Mouse (Mus musculus) heart, embryonic 12.5 days (tissue): ENCODE measurements around the gene Myb. TPM values are rescaled to one million over a fixed set of nuclear protein-coding genes. Genes with fewer than 3 reads are reported as not detected.
"Not testable (repeated sequence)": the region's sequence is repeated elsewhere in the genome, so short reads cannot be mapped to it uniquely, and the experiment has no call there.

Source experiments
- ATAC-seq: fragments of 200-750 bp; cut with Nextera tagmentation; 2 replicates; pipeline ENCODE4 v1.8.0; 2017; ENCODE audit warnings: moderate TSS enrichment, moderate library complexity; ENCODE audit not compliant: insufficient number of reproducible peaks, low FRiP score
- H3K27ac ChIP-seq: fragments of 300-500 bp; sonication (generic); 2 replicates; pipeline ENCODE4 v1.5.1; 2016; ENCODE audit warnings: mild to moderate bottlenecking, moderate library complexity; ENCODE audit not compliant: poor library complexity, severe bottlenecking
- H3K27me3 ChIP-seq: fragments of 300-500 bp; sonication (generic); replicated peaks from 2 replicates; pipeline ENCODE4 v1.6.1; 2016; ENCODE audit warnings: mild to moderate bottlenecking, moderate library complexity
- H3K36me3 ChIP-seq: fragments of 300-500 bp; sonication (generic); 2 replicates; pipeline ENCODE4 v1.6.1; 2016; ENCODE audit warnings: mild to moderate bottlenecking, moderate library complexity
- H3K4me1 ChIP-seq: fragments of 300-500 bp; sonication (generic); replicated peaks from 2 replicates; pipeline ENCODE4 v1.6.1; 2016; ENCODE audit warnings: mild to moderate bottlenecking
- H3K4me2 ChIP-seq: fragments of 300-500 bp; sonication (generic); 2 replicates; pipeline ENCODE4 v1.6.1; 2016; ENCODE audit warnings: mild to moderate bottlenecking, moderate library complexity
- H3K4me3 ChIP-seq: fragments of 300-500 bp; sonication (generic); 2 replicates; pipeline ENCODE4 v1.5.1; 2016; ENCODE audit warnings: mild to moderate bottlenecking
- H3K9ac ChIP-seq: fragments of 300-500 bp; sonication (generic); 2 replicates; pipeline ENCODE4 v1.6.1; 2016; ENCODE audit warnings: mild to moderate bottlenecking, moderate library complexity
- H3K9me3 ChIP-seq: fragments of 300-500 bp; sonication (generic); replicated peaks from 2 replicates; pipeline ENCODE4 v1.6.1; 2016; ENCODE audit warnings: mild to moderate bottlenecking, moderate library complexity
- WGBS: fragments of 180-500 bp; shearing (Covaris S2); methylation state at CpG from one replicate; pipeline ENCODE4 v1.1.7; 2016; 5-methylcytosine and 5-hydroxymethylcytosine counted together
- polyA plus RNA-seq: library from polyadenylated mRNA; unstranded; fragments of >200 nt; fragmentation: Nextera tagmentation; extraction: Ambion mirVana; gene quantifications from 2 replicates; pipeline ENCODE4 v1.2.1, GENCODE M21; 2016

Myb gene
- polyA plus RNA-seq, 1 experiment from 2014 or later: 1.8 TPM

DNA sequence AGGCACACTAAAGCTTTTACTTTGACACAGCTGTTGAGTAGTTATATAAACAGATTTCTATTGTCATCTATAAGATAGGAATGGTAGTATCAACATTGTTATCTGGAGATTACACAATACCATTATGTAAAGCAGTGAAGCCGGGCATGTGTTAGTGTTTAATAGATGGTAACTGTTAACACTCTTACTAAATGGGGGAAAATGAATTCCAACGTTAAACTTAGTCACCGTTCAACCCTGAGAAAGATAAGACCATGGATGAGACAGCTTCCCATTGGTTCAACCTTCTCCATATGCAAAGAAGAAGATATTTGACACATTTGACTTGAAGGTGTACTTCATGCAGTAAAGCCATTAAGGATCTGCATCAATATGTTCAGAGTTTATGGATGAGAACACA, 5.9 kb downstream of the Myb start:
- Histone ChIP-seq H3K27ac (no peak overlapping the region), H3K9ac (no peak overlapping the region), H3K4me3 (no peak overlapping the region), H3K36me3 (no peaks in the 10 kb centered on the region), H3K27me3 (peaks cover 21% of the 10 kb centered on the region), H3K9me3 (no peaks in the 10 kb centered on the region), H3K4me1 (peaks cover 13% of the 10 kb centered on the region), H3K4me2 (no peak overlapping the region)
- ATAC-seq: no peak
- 55% methylated on average over 3 of the region's 3 CpGs for WGBS

GRCm38 (mm10) chr10:21153433-21153832, 7.4 kb downstream of the Myb start:
- Histone ChIP-seq H3K9me3 (no peaks in the 10 kb centered on the region), H3K27me3 (peaks cover 18% of the 10 kb centered on the region; the same call in 1 of the 2 replicates), H3K9ac (no peak overlapping the region), H3K4me2 (no peak overlapping the region), H3K4me3 (no peak overlapping the region), H3K36me3 (no peaks in the 10 kb centered on the region), H3K4me1 (peaks cover 4% of the 10 kb centered on the region; the same call in 1 of the 2 replicates), H3K27ac (no peak overlapping the region)
- ATAC-seq: no peak
- 73% methylated on average over 4 of the region's 4 CpGs for WGBS

- H3K27me3 ChIP-seq: peaks cover 12% of the 10 kb centered on the region; the same call in 1 of the 2 replicates
- no peaks in the 10 kb centered on the region for H3K36me3 ChIP-seq
- no peak for ATAC-seq
- no peak overlapping the region for H3K4me3 ChIP-seq
- WGBS: 88% methylated on average over 5 of the region's 5 CpGs
- no peak overlapping the region for H3K27ac ChIP-seq
- no peak overlapping the region for H3K9ac ChIP-seq
- no peaks in the 10 kb centered on the region for H3K9me3 ChIP-seq
- no peaks in the 10 kb centered on the region for H3K4me1 ChIP-seq
- H3K4me2 ChIP-seq: no peak overlapping the region
Measured at GRCm38 (mm10) chr10:21152812-21153211, 8.0 kb downstream of the Myb start.

DNA sequence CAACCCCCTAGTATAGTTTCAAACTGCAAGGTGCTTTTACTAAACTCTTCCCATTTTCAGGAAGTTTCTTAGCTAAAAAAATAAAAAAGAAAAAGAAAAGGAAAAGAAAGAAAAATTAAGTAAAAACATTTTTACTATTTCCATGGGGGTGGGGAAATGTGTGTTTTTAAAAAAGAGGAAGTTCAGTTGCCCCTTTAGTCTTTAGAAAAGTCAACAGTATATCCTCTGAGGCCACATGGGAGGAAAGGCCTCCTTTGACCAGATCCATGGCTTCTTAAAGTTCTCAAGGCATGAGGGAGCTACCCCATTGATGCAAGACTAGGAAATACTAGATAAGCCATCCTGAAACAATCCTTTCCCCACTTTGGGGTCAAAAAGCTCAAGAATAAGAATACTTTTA, 9.5 kb downstream of the Myb start:
- Histone ChIP-seq H3K27me3 (peaks cover 7% of the 10 kb centered on the region; the same call in 1 of the 2 replicates), H3K9me3 (no peaks in the 10 kb centered on the region), H3K27ac (no peak overlapping the region), H3K4me3 (no peak overlapping the region), H3K9ac (no peak overlapping the region), H3K36me3 (no peaks in the 10 kb centered on the region), H3K4me2 (no peak overlapping the region), H3K4me1 (no peaks in the 10 kb centered on the region)
- ATAC-seq: no peak

- not testable (repeated sequence) for H3K27me3 ChIP-seq, H3K27ac ChIP-seq, H3K9ac ChIP-seq, H3K4me2 ChIP-seq, H3K9me3 ChIP-seq, H3K4me1 ChIP-seq, ATAC-seq, H3K36me3 ChIP-seq, H3K4me3 ChIP-seq
- WGBS: 89% methylated on average over 6 of the region's 6 CpGs
Measured at GRCm38 (mm10) chr10:21149945-21150344, 10.8 kb downstream of the Myb start.

- no peak for ATAC-seq
Measured at GRCm38 (mm10) chr10:21146719-21147118, 14.1 kb downstream of the Myb start.

DNA sequence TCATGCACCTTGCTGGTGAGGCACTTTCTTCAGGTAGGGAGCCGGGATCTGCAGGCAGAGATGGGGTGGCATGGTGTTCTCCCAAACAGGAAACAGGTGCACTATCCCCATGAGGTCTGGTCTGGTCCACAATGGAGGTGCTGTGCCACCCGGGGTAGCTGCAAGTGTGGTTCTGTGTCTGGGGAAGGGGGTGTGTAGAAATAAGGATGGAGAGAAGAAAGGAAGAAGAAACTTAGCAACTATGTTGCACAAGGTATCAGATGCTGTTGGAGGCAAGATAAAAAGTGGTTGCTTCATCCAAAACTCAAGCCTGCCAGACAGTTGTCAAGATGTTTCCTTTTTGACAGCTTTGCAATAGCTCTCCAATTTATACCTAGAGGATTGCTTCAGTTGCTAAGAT, 14.5 kb downstream of the Myb start:
- H3K27me3 ChIP-seq: no peaks in the 10 kb centered on the region
- H3K27ac ChIP-seq: no peak overlapping the region
- WGBS: 71% methylated on average over 2 of the region's 2 CpGs

More at GRCm38 (mm10) chr10:21146719-21147118, 14.1 kb downstream of the Myb start:
- H3K27ac ChIP-seq: no peak overlapping the region
- WGBS: 88% methylated on average over 1 of the region's 1 CpGs
- no peak overlapping the region for H3K4me3 ChIP-seq
- no peaks in the 10 kb centered on the region for H3K9me3 ChIP-seq
- no peaks in the 10 kb centered on the region for H3K27me3 ChIP-seq
- H3K4me2 ChIP-seq: no peak overlapping the region
- no peaks in the 10 kb centered on the region for H3K4me1 ChIP-seq
- no peak overlapping the region for H3K9ac ChIP-seq
- H3K36me3 ChIP-seq: no peaks in the 10 kb centered on the region

DNA sequence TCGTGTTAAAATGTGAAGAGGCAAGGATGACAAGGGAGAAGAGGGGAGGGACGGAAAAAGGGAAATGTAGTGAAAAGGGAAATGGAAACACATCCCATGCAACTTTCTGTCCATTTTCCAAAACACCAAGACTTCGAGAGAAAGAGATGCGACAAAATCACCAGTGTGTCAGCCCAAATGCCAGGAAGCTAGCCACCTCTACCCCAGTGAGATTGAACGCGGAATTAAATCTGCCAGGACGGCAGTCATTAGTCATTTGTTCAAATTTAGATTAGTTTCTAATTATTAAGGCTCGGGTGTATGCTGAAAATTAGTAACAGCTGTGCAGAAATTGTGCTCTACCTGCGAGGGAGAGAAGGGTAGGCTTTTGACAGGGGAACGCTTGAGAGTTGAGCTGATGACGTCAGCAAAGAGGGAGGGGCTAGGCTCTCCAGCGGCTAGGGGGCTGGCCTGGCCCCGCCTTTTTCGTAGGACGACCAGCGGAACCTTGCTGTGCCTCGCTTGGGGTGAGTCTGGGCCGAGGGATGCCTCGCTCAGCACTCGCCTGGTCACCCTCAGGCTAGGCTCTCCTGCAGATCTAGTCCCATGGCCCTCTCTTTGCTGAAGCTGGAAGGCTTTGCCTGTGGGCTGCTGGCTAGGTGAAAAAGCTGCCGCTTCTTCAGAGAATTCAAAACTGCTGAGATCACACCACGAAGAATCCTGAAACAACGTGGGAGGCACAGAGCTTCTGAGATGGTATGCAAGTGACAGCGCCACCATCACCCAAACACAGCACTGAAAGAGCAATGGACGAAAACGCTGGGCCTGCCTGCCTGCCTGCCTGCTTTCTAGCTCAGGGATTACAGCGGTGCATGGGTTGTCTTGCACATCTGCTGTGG, 15.9 kb downstream of the Myb start:
- Histone ChIP-seq H3K36me3 (no peaks in the 10 kb centered on the region), H3K4me1 (no peaks in the 10 kb centered on the region), H3K27me3 (no peaks in the 10 kb centered on the region), H3K4me3 (peak overlapping the region; percentile 46), H3K9me3 (no peaks in the 10 kb centered on the region), H3K27ac (no peak overlapping the region), H3K4me2 (peak overlapping the region; percentile 86), H3K9ac (peak overlapping the region; percentile 61)
- ATAC-seq: peak; percentile 89
- WGBS: 18% methylated on average over 27 of the region's 27 CpGs

More for the DNA sequence above, 14.5 kb downstream of the Myb start:
- no peak overlapping the region for H3K4me2 ChIP-seq
- no peak for ATAC-seq
- H3K9me3 ChIP-seq: no peaks in the 10 kb centered on the region
- no peaks in the 10 kb centered on the region for H3K4me1 ChIP-seq
- no peak overlapping the region for H3K4me3 ChIP-seq
- H3K9ac ChIP-seq: no peak overlapping the region
- H3K36me3 ChIP-seq: no peaks in the 10 kb centered on the region

GRCm38 (mm10) chr10:21135297-21135696, 25.5 kb downstream of the Myb start:
- no peak overlapping the region for H3K27ac ChIP-seq
- no peaks in the 10 kb centered on the region for H3K9me3 ChIP-seq
- no peaks in the 10 kb centered on the region for H3K27me3 ChIP-seq
- H3K4me2 ChIP-seq: no peak overlapping the region
- no peak for ATAC-seq
- H3K4me3 ChIP-seq: no peak overlapping the region
- H3K36me3 ChIP-seq: 0 out of 2 replicates have a peak, but pooled peaks cover 2% of the 10 kb centered on the region
- no peak overlapping the region for H3K9ac ChIP-seq
- WGBS: 90% methylated on average over 8 of the region's 8 CpGs
- no peaks in the 10 kb centered on the region; the same call in 1 of the 2 replicates for H3K4me1 ChIP-seq

- no peak for ATAC-seq
- Histone ChIP-seq H3K27ac (no peak overlapping the region), H3K9me3 (no peaks in the 10 kb centered on the region), H3K27me3 (no peaks in the 10 kb centered on the region), H3K4me2 (no peak overlapping the region), H3K36me3 (no peaks in the 10 kb centered on the region), H3K4me3 (no peak overlapping the region), H3K9ac (no peak overlapping the region), H3K4me1 (peaks cover 2% of the 10 kb centered on the region)
- 52% methylated on average over 9 of the region's 9 CpGs for WGBS
Measured at GRCm38 (mm10) chr10:21130901-21131493, 29.8 kb downstream of the Myb start.

- WGBS: 64% methylated on average over 5 of the region's 5 CpGs
- Histone ChIP-seq H3K9me3 (no peaks in the 10 kb centered on the region), H3K36me3 (no peaks in the 10 kb centered on the region), H3K27ac (no peak overlapping the region), H3K4me1 (peaks cover 2% of the 10 kb centered on the region; the same call in 1 of the 2 replicates), H3K4me3 (no peak overlapping the region), H3K9ac (no peak overlapping the region), H3K27me3 (no peaks in the 10 kb centered on the region), H3K4me2 (no peak overlapping the region)
- 0 out of 2 replicates have a peak, but pooled peaks have one; percentile 45 for ATAC-seq
Measured at GRCm38 (mm10) chr10:21128086-21128611, 32.6 kb downstream of the Myb start.
